Mouse (Mus musculus): Measurements from ENCODE around the gene Ctr9.

Ctr9 gene

DNA sequence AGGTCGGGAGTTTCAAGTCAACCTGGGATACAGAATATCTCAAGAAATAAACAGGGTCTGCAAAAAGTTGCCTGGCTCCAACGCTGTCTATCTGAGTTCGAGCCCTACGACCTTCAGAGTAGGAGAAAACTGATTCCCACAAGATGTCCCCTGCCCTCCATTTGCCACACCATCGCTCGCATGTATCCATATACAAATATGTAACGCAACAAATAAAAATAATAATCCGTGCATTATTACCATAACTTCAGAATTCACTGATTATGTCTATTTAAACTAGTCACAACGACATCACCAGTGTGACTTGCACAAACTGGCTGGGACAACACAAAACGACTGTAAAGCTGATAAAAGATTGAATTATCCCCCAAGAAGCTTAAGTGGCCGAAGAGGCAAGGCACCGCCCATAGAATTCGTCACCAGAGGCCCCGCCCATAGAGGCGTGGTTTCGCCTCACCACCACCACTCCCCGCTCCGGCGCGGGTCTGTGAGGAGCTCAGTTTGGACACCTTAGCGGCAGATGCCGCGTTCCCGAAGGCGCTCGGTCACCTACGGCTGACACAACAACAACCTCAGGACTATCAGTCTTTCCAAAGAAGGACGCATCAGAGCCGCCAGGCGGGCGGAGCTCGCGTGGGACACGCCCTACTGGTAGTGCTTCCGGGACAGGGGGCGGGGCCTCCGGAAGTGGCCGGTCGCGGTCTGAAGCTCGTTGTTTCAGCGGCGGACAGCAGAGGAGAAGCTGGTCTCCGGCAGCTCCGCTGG, at the start of gene Ctr9:
Gene Ctr9, plus strand, starts transcription at position 671 of the 765 bp plus-strand sequence.
- in situ Hi-C loops (cut with MboI; ENCODE audit: low sequenced_read_pairs) = no loop called here

DNA sequence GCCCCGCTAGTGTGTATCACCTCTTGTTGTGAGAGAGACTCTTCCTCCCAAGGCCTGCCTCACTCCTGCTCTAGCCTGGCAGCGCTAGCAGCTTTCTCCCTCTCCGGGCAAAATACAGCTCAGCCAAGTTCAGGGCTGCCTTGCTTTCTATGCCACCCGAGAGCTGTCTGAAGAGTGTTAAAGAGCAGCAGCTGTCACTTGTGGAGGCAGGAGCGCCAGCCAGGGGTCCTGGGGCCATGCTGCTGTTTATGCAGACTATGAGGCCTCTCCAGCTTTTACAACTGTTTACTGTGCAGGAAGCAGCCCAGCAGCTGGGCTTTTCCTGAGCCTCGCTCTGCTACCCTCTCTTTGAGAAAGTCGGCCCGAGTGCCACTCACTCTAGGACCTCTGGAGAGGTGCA, 47.7 kb upstream of the Ctr9 start:
- in situ Hi-C loops (cut with MboI; ENCODE audit: low sequenced_read_pairs) = no loop called here

DNA sequence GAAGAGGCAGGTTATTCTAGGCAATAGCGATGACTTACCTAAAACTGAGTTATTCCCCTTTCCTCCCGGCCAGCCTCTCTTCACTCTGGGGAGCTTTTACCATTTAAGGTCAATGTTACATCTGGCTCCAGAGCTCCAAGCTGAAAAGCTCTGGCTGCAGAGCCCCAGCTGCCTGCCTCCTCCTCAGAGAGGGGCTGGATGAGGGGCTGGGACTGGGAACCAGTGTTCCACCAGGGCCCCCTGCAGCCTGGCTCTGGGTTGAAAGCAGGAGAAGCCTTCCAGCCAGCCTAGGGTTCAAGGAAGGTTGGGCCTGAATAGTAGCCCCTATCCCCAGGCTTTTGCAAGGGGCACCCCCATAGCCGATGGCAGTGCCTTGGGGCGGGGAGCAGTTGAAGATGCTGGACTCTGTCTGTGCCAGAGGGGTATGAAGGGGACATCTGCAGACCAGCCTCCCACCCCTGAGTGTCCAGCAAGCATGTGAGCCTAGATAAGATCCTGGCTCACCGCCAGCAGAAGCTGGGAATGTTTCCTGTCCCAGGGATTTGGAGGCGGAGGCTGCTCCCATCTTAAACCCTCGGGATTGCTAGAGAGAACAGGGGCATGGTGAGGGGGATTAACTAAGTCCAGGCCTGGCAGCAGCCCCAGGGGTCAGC, 46.6 kb upstream of the Ctr9 start, which contains the start of gene Mrvi1:
Gene Mrvi1, minus strand, starts transcription at position 409 of the 653 bp plus-strand sequence.
- in situ Hi-C loops (cut with MboI; ENCODE audit: low sequenced_read_pairs) = no loop called here

DNA sequence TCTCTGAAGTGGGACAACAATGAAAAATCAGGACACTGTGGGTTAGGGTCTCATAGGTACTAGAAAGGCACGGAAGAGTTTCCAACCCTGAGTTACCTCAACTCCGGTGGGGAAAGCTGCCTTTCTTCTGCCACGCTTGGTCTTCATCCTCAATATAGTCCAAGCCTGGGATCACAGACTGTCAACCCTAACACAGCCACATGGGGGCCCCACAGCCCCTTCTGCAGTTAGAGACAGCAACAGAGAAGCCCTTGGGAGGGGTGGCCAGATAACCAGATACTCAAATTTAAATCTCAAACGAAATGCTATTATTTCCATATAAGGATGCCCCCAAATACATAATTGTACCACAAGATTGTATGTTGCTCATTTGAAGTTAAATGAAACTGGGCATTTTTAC, 46.0 kb upstream of the Ctr9 start:
- in situ Hi-C loops (cut with MboI; ENCODE audit: low sequenced_read_pairs) = no loop called here

DNA sequence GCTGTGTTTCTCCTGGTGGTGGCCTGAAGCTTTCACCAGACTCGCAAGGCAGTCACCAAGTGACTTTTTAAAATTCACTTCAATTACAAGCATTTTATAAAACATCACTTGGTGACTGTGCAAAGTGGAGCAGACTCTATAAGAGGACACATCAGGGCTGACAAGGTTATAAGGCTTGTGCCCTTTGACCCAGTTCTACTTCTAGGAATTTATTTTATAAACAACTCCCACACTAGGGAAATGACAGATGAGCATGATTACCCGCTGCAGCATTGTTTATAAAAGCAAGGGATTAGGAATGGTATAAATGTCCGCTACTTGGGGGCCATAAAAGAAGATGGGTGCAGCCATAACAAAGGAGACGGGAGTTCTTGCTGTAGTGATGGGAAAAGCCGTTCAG, 45.1 kb upstream of the Ctr9 start:
- in situ Hi-C loops (cut with MboI; ENCODE audit: low sequenced_read_pairs) = no loop called here

DNA sequence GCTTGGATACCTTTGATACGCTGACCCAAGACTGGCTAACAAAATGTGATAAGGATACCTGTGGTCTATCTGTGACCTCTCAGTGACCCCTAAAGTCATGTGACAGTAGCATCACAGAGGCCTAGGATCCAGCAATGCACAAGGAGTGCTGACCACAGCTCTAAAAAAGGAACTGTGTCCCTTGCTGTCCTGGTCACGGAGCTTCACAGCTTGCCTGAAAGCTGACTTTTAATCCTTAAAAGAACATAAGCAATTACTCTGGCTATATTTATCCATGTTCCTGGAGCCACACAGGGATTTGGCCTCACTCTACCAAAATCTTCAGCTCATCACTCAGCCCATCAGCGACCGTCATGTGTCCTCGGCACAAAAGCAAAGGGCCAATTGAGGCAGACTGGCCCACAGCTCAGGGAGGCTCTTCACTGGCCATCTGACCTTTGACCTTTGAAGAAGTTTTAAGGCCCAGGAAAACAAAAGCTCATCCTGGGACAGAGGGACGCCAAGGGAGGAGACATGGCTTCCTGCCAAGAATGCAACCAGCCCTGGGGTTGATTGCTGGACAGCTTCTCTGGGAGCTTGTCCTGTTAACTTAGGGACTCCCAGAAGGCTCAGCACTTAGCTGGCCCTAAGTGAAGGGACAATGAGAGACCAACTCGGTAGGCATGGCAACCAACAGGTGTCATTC, 43.0 kb upstream of the Ctr9 start:
- in situ Hi-C loops (cut with MboI; ENCODE audit: low sequenced_read_pairs) = no loop called here

DNA sequence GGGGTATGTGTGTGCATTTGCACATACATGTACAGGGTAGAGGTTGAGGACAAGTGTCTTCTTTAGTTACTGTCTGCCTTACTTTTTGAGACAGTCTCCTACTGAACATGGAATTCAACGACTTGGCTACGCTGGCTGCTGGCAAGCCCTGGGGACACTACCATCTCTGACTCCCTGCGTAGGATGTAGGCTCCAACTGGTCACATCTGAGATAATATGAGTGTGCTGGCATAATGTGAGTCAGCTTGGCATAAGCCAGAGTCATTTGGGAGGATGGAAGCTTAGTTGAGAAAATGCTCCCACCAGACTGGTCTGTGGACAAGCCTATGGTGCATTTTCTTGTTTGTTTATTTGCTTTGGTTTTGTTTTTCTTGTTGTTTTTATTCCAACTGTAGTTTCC, 40.7 kb upstream of the Ctr9 start:
- in situ Hi-C loops (cut with MboI; ENCODE audit: low sequenced_read_pairs) = no loop called here

DNA sequence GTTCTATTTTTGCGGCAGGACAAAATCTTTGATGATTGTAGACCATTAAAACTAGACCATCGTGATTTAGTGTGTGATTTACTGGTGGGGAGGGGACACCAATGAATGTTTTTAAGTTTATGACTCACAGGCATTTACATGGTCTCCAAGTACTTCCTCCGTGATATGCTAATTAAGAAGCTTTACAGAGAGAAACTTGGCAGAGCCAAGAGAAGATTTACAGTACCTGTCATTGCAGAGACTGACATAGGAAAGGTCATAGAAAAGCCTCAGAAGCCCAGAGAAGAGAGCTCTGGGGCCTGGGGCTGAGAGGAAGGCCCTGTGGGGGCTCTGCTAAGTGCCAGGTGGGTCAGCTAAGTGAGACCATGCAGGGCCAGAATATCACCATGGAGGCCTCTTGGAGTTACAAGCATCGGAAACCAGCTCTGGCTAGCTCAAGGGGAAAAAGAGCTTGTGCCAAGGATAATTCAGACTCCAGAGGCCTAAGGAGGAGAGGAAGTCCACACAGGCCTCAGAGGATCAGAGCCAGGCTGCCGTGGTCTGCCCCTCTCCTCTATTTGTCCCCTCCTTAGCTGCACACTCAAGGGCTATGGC, 39.4 kb upstream of the Ctr9 start:
- in situ Hi-C loops (cut with MboI; ENCODE audit: low sequenced_read_pairs) = no loop called here

DNA sequence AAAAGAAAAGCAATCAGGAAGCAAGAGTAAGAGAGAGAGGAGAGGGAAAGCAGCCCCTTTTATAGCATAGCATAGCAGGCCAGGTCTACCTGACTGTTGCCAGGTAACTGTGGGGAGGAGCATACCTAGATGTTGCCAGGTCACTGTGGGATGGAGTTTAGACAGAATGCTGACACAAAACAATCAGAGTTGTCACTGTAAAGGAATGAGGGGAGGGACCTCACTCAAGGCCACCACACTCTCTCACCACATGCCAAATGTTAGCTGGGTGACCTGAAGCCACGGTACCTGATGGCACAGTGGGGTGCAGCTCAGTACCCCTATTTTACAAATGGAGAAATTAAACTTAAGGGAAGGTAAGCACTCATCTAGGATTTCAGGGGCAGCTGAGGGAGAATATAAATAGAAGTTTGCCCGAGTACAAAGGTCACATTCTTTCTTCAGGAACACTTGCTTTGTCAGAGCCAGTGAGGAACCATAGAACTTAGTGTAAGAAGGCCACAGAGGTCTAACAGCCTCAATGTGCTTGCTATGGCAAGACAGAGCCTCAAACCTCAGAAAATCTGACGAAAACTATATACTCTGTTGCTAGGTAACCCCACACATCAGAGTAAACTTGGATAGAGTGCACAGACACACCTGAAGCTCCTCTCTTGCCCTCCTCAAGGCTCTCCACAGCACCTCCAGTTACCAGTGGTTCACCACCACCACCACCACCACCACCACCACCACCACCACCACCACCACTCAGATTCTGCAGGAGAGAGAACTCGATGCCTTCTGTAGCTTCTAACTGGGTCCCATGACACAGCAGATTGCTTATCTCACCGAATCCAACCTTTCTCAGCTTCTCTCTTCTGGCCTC, 38.2 kb upstream of the Ctr9 start:
- in situ Hi-C loops (cut with MboI; ENCODE audit: low sequenced_read_pairs) = no loop called here

DNA sequence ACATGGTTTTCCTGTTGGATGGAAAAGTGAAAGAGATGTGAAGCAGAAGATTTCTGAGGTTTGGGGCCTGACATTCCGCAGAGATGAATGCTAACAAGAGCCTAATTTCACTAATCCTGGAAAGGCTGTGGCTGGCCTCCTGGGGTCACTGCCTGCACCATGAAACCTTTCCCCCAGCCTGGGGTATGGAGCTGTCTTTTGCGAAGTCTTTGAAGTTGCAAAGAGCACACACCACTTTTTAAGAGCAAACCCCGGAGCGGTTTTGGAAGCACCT, 37.6 kb upstream of the Ctr9 start:
- in situ Hi-C loops (cut with MboI; ENCODE audit: low sequenced_read_pairs) = no loop called here

DNA sequence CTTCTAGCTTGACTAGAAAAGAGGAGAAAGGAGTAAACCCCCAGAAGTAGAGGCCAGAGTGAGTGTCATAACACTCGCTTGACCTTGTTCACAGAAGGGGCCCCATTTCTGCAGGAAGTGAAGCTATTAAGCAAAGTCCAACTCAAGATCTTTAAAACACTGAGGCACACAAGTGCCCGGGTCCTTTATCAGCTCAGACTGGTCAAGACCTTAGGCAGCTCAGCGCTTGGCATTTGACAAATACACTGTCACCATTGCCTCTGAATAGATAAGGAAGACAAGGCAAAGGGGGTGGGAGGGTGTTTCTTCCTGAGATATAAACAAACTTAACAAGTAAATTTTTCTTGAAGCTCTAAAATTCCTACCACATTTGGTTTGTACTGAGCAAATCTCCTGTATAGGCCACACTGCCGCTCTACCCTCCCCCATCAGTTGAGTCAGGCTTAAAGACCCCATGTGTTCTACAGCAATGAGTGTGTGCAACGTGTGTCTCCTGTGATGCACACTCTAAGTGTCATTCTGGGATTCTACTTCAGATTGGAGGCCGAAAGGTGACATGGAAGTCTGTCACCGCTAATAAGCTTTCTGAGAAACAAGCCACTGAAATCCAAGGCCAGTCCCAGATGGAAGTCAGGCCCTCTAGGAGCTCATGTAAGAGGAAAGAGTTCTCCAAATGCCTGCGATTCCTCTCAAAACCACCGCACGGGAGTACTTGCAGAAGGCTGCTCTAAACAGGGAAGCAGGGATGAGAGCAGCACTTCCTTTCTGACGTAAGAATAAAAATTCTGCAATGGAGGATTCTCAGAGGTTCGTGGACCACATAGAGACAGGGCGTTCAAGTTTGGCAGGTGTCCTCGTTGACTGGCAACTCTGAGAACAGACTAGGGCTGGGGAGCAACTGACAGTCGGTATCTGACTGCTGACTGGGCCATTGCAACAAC, 29.6 kb upstream of the Ctr9 start:
- in situ Hi-C loops (cut with MboI; ENCODE audit: low sequenced_read_pairs) = no loop called here

DNA sequence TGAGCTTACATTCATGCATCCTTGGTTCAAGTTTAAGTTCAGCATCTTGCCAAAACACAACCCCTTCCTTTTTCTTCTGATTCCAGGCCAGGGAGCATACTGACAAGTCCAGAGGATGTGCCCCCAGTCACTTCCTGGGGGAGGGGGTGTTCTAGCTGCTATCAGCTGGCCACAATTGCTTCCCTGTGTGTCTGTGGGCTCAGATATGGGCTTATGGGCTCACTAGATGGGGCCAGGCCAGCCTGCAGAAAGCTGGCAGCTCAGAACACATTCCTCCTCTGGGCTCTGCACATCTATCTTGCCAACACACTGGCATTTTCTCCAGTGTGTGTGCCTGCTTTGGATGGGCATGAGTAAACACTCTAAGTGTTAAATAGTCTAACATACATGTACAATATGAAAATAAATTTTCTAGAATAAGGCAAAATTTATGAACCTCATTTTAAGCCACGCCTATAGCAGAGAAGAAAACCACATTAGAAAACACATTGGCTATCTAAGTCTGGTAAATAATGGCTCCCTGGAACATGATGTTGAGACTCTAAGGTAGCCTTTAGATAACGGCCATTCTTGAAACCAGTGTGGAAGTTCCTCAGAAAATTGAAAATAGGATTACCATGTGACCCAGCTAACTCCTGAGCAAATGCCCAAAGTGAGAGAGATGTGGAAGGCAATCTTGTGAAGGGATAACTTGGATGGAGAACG, 24.5 kb upstream of the Ctr9 start:
- in situ Hi-C loops (cut with MboI; ENCODE audit: low sequenced_read_pairs) = no loop called here

DNA sequence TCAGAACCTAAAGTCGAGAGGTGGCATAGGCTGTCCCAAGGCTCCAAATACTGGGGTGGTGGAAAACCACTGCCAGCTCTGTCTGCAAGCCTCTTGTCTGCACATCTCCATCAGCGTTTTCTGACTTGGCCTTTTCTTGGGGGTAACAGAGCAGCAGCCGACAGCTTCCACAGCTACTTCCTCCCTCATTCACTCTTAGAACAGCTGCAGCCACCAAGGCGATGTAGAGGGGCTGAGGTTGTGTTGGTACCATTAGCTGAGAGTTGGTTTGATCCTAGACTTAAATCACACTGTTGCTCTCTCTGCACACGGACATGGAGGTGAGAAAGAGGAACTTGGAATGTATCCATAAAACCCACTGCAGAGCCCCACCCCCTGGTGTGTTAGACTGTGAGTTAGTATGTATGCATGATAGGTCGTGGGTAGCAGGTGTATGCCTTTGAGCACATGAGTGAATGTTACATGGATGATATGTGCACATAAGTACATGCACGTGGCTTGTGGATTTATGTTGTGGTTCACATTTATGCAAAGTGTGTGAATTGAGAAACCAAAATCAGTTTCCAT, 14.6 kb upstream of the Ctr9 start:
- in situ Hi-C loops (cut with MboI; ENCODE audit: low sequenced_read_pairs) = no loop called here

DNA sequence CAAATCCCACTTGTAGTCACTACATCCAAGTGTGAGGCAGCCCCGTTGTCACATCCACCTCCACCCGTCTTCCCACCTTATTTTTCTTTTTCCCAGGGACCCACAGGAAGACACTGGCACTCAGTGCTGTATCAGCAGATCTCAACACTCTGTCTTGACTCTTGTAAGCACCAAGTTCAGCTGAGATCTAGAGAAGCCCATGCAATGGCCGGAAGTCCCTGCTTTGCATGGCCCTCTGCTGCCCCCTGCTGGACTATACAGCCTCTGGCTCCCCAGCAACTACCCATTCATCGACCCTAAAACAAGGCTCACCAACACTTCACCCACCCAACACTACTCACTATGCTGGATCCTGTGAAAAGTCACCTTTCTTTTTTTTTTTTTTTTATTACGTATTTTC, 13.9 kb upstream of the Ctr9 start:
- in situ Hi-C loops (cut with MboI; ENCODE audit: low sequenced_read_pairs) = no loop called here

DNA sequence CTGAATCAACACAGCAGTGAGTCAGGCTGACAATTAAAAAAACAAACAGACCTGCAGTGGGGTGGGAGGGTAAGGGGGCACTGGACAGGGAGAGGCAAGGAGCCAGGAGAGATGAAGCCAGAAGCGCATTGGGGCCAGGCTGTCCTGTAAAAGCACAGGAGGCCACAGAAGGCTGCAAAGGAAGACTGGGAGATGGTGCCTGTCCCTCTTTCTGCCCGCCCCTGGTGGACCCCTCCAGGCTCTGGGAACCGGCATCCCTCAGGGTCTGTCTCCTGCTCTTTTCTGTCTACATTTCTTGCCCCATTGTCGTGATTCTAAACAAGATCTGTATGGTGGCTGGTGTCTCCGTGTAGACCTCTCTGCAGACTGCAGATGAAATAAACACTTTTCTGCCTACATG, 13.0 kb upstream of the Ctr9 start:
- in situ Hi-C loops (cut with MboI; ENCODE audit: low sequenced_read_pairs) = no loop called here

DNA sequence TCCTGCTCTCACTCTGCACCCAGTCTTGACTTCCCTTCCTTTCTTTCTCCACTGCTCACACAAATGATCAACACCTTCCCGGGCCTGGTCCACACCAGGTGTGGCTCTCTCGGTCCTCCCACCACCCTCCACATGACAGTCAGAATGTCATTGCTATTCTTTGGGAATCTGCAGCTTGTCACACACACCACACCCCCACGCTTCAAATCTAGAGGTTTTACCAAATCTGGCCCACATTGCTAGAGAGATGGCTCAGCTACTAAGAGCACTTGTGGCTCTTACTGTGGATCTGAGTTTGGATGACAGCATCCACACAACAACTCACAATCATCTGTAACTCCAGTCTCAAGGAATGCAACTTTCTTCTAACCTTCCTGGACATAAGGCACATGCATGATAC, 11.8 kb upstream of the Ctr9 start:
- in situ Hi-C loops (cut with MboI; ENCODE audit: low sequenced_read_pairs) = no loop called here

DNA sequence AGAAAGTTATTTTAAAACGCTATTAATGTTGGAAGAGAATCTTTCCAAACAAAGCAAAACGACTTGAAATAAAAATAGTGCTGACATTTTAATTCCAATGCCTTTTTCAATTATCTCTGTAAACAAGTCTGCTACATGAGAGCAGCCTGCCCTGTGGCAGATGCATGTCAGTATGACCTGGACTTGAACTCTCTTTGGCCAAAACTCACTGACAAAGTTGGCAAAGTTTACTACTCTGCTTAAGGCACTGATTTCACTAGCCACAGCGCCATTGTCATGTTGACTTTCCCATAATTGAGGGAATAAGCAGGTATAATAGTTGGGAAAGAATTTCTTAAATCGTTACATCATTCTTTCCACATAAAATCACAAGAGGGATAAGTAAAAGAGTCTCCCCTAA, 7.9 kb upstream of the Ctr9 start:
- in situ Hi-C loops (cut with MboI; ENCODE audit: low sequenced_read_pairs) = no loop called here

DNA sequence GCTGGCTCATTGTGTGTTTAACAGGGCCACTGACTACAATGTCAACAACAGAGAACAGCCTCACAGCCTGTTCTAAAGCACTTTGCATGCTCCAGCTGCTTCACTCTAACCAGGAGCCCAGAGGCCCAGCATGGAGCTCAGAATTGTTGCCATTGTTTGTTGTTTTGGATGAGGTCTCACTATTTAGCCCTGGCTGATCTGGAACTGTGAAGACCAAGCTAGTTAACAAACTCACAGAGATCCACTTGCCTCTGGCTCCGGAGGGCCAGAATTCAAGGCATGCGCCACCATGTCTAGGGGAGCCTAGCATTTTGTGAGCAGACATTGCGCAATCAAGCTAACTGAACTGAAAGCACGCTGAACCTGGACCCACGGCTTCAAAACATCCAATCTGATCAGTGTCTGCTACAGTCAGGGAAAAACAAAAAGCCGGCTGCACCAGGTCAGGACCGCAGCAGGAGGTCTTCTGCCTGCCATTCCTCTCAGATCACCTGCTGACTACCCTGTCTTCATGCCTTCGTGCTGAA, 4.6 kb upstream of the Ctr9 start:
- in situ Hi-C loops (cut with MboI; ENCODE audit: low sequenced_read_pairs) = no loop called here

DNA sequence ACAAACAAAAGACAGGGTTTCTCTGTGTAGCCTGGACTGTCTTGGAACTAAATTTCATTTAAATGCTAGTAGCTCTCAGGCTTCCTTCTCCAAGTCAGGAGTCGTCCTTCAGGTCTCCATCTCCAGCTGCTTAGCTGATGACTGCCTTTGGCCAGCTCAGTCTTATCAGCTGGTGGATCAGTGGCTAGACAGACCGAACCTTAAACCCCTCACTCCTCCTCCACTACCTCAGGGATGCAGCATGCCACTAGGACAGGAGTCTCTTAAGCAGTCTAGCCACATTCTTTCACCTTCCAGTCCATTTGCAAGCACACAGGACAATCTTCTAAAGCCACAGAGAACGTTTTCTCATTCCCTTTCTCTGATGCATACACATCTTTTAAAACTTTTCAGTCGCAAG, 3.8 kb upstream of the Ctr9 start:
- in situ Hi-C loops (cut with MboI; ENCODE audit: low sequenced_read_pairs) = no loop called here
